Mouse (Mus musculus): ENCODE data around the gene Kcnip2. TPM values are rescaled to one million over a fixed set of nuclear protein-coding genes. Genes with fewer than 3 reads are reported as not detected.

Kcnip2 gene
- polyA plus RNA-seq, 1 experiment from 2014 or later: 19.2 TPM

Other genes with a start within 250 kb of the Kcnip2 start
- 5.3 and 6.7 TPM in 2 replicates for gene Fbxw4, start 155.7 kb downstream of the Kcnip2 start, polyA plus RNA-seq (2015; fragmentation: Nextera tagmentation; extraction: Ambion mirVana)
- 0.52 and 0.69 TPM in 2 replicates for gene Fgf8, start 73.1 kb downstream of the Kcnip2 start, polyA plus RNA-seq (2015; fragmentation: Nextera tagmentation; extraction: Ambion mirVana)
- 5.7 and 6.5 TPM in 2 replicates for gene Npm3, start 66.5 kb downstream of the Kcnip2 start, polyA plus RNA-seq (2015; fragmentation: Nextera tagmentation; extraction: Ambion mirVana)
- gene Mgea5, start 32.2 kb downstream of the Kcnip2 start, polyA plus RNA-seq (2015; fragmentation: Nextera tagmentation; extraction: Ambion mirVana): 63.7 and 68.3 TPM in 2 replicates
- gene Armh3, start 182.4 kb upstream of the Kcnip2 start, polyA plus RNA-seq (2015; fragmentation: Nextera tagmentation; extraction: Ambion mirVana): 21.4 and 22.6 TPM in 2 replicates
- 6.1 and 7.2 TPM in 2 replicates for gene Hps6, start 187.4 kb upstream of the Kcnip2 start, polyA plus RNA-seq (2015; fragmentation: Nextera tagmentation; extraction: Ambion mirVana)
- 15.4 and 22.5 TPM in 2 replicates for gene Pprc1, start 228.8 kb upstream of the Kcnip2 start, polyA plus RNA-seq (2015; fragmentation: Nextera tagmentation; extraction: Ambion mirVana)
- gene Ldb1, start 229.2 kb upstream of the Kcnip2 start, polyA plus RNA-seq (2015; fragmentation: Nextera tagmentation; extraction: Ambion mirVana): 50.6 and 88.5 TPM in 2 replicates